Mouse (Mus musculus) kidney, postnatal 36 days (tissue): ENCODE measurements around the gene Zfp78.
"Not testable (repeated sequence)": the region's sequence is repeated elsewhere in the genome, so short reads cannot be mapped to it uniquely, and the experiment has no call there.

Experiments used
- DNase-seq, 2 experiments: peaks; one replicate each; pipeline ENCODE4 v3.0.0; 2021 to 2022; ENCODE audit warnings: mixed read lengths in 2 of 2

Gene Zfp78

GRCm38 (mm10) chr7:6363047-6363488, at the start of gene Zfp78:
Zfp78 (plus strand) TSS chr7:6363280.
- peak; percentile 91 for DNase-seq

- peak in 1 of 2 experiments; percentile 4 for DNase-seq
These were observed 32.4 kb upstream of the Zfp78 start for GRCm38 (mm10) chr7:6330458-6331232.

GRCm38 (mm10) chr7:6331233-6331956, 31.7 kb upstream of the Zfp78 start, which contains the start of gene Zfp583:
Zfp583 (minus strand) TSS chr7:6331285.
- peak; percentile 76 to 86 for DNase-seq

GRCm38 (mm10) chr7:6339865-6340264, 23.2 kb upstream of the Zfp78 start:
- DNase-seq = no peak

GRCm38 (mm10) chr7:6343501-6344071, 19.5 kb upstream of the Zfp78 start, which contains the start of gene Gm3854:
Gm3854 (plus strand) TSS chr7:6343759.
- DNase-seq = peak; percentile 51 to 69

GRCm38 (mm10) chr7:6344124-6344523, 19.0 kb upstream of the Zfp78 start:
- no peak for DNase-seq

- no peak for DNase-seq
These were observed 5.0 kb upstream of the Zfp78 start for GRCm38 (mm10) chr7:6358121-6358520.

- peak; percentile 20 to 46 for DNase-seq
These were observed 4.0 kb upstream of the Zfp78 start for GRCm38 (mm10) chr7:6358937-6359590.

GRCm38 (mm10) chr7:6360477-6361060, 2.5 kb upstream of the Zfp78 start:
- no peak for DNase-seq

GRCm38 (mm10) chr7:6361756-6362155, 1.3 kb upstream of the Zfp78 start:
- no peak for DNase-seq

- peak; percentile 99 to 100 for DNase-seq
These were observed 623 bp upstream of the Zfp78 start for GRCm38 (mm10) chr7:6362268-6363046.

- no peak for DNase-seq
These were observed 1.7 kb downstream of the Zfp78 start for GRCm38 (mm10) chr7:6364761-6365160.

GRCm38 (mm10) chr7:6367185-6367584, 4.1 kb downstream of the Zfp78 start:
- no peak for DNase-seq

GRCm38 (mm10) chr7:6368146-6368545, 5.1 kb downstream of the Zfp78 start:
- DNase-seq = not testable (repeated sequence)

GRCm38 (mm10) chr7:6369460-6369859, 6.4 kb downstream of the Zfp78 start:
- no peak for DNase-seq

- no peak for DNase-seq
These were observed 9.9 kb downstream of the Zfp78 start for GRCm38 (mm10) chr7:6372993-6373392.

GRCm38 (mm10) chr7:6378441-6378840, 15.4 kb downstream of the Zfp78 start:
- DNase-seq = no peak

GRCm38 (mm10) chr7:6381431-6381830, 18.4 kb downstream of the Zfp78 start:
- DNase-seq = no peak

- DNase-seq = peak; percentile 95 to 96
These were observed 20.0 kb downstream of the Zfp78 start, which contains the start of gene Zfp28 for GRCm38 (mm10) chr7:6383044-6383455. Zfp28 (plus strand) TSS chr7:6383295.

- DNase-seq = no peak
These were observed 20.9 kb downstream of the Zfp78 start for GRCm38 (mm10) chr7:6384011-6384410.

GRCm38 (mm10) chr7:6386995-6387394, 23.9 kb downstream of the Zfp78 start:
- peak; percentile 25 to 32 for DNase-seq

GRCm38 (mm10) chr7:6388971-6389370, 25.9 kb downstream of the Zfp78 start:
- DNase-seq = no peak
